Mouse (Mus musculus) small intestine, adult 2 months (tissue): ENCODE data around the gene Dnajb1.

Source experiments
- CTCF ChIP-seq: fragments of 200-500 bp; IDR thresholded peaks from 2 replicates; pipeline ENCODE4 v1.5.1; 2012; ENCODE audit warnings: low read depth, mild to moderate bottlenecking, control low read depth, inconsistent platforms, low read length, moderate library complexity, mixed read lengths; ENCODE audit not compliant: insufficient replicate concordance, insufficient read length; ENCODE audit errors: extremely low read depth
- POLR2A ChIP-seq: fragments of 200-500 bp; IDR thresholded peaks from 2 replicates; pipeline ENCODE4 v1.6.1; 2012; ENCODE audit warnings: low read depth, mild to moderate bottlenecking, control low read depth, inconsistent platforms, low read length, moderate library complexity

- TF ChIP-seq POLR2A (no peak), CTCF (no peak)
Observed at GRCm38 (mm10) chr8:83652744-83653661, 45.0 kb downstream of the Dnajb1 start.
